Mouse (Mus musculus): ENCODE data around the gene Sgms1.

GRCm38 (mm10) chr19:32199133-32199532 lies 190.4 kb downstream of the Sgms1 start:
- TF ChIP-seq CTCF (IDR thresholded peaks at IDR 0.05; ENCODE audit: low read depth, low read length): no peak
- TF ChIP-seq POLR2A (IDR thresholded peaks at IDR 0.05; ENCODE audit: borderline replicate concordance, low read depth, low read length): no peak
